Mouse (Mus musculus) heart, adult 18-20 months (tissue): ENCODE measurements around the gene Camta1. TPM values are rescaled to one million over a fixed set of nuclear protein-coding genes. Genes with fewer than 3 reads are reported as not detected.
A peak's percentile ranks its signal among the peaks of the same experiment; 100 is the strongest.

Source experiments
- DNase-seq, 2 experiments: peaks; one replicate each; pipeline ENCODE4 v3.0.0; 2021 to 2022; ENCODE audit warnings: mixed read lengths in 1 of 2
- total RNA-seq, 2 experiments: library from RNA; stranded (reverse); gene quantifications; 2 replicates each; pipeline ENCODE4 v1.2.3; 2021

Camta1 gene
- total RNA-seq, 2 experiments from 2014 or later: 207 to 208 TPM

GRCm38 (mm10) chr4:150980153-150980552 lies 881.5 kb downstream of the Camta1 start:
- DNase-seq: no peak

DNA sequence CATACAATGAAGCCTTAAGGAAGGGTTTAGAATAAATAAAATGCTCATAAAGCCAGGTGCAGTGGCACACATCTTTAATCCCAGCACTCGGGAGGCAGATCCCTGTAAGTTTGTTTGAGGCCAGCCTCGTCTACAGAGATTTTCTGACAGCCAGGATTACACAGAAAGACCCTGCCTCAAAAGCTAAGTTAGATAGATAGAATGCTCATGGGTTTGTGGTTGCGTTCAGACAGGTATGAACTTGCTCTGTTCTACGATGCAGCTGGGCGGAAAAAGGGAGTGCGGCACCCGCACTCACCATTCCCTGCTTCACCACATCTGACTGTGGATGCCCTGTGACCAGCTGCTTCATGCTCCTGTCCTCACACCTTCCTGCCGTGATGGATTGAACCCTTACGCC lies 882.2 kb downstream of the Camta1 start:
- no peak for DNase-seq

DNA sequence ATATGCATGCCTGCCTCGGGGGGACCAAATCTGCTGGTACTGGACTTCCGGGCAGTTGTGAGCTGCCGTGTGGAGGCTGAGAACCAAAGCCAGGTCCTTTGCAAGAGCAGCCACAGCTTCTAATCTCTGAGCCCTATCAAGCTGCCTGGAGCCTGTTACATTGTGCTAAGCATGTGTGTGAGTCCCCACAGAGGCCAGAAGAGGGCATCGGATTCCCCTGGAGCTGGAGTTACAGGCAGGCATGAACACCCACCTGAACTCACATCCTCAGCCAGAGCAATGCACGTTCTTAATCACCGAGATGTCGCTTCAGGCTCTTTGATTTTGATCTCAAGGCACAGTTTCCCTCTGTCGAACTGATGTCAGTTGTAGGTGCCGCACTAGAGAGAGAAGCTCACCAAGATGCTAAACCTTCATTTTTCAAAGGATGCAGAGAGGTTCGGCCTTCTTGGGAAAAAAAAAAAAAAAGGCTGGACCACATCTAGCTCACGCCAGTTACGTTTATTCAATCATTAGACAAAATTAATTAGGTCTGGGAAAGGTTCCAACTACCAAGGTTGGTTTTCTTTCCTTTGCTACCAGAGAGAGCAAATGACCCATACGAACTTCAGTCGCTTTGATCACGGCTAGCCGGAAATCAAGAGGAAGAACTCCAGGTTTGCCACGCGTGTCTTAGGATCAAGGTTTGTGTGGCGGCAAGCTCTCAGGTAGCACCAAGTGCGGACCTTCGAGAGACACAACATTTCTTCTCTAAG lies 883.3 kb downstream of the Camta1 start:
- no peak for DNase-seq

- DNase-seq: no peak
These were observed 886.5 kb downstream of the Camta1 start for GRCm38 (mm10) chr4:150975145-150975544.

DNA sequence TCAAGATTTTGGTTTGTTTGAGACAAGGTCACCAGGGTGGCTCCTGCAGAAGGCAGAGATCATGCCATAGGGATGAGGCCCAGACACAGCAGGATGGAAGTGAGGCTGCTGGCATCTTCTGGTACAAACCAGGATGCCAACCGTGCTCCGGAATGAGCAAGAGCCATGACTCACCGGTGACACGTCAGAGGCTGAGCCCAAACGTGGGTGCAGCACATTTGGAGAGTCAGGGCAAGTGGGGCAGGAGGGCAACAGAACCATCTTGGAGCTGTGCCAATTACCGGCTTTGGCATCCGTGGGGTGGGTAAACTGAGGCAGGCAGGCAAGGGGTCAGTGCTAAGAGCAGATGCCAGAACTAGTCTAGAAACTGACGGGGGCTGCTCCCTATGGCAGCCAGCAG lies 888.4 kb downstream of the Camta1 start:
- no peak for DNase-seq

GRCm38 (mm10) chr4:150968956-150969355 lies 892.7 kb downstream of the Camta1 start:
- no peak for DNase-seq

DNA sequence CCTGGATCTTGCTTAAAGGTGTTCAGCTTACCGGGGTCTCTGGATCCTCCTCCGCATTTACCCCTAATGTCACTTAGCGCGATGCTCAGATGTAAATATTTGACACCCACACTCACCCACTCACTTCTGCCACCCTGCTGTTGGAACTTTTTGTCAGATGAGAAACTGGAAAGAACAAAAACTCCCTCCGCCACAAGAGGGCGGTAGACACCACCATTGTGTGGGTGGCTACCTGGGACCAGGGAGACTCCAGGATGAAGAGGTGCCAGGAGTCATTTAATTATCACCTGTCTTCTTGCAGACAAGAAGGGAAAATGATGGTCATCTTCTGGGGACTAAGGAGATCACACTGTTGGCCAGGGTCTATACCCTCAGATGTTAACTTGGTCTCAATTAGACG lies 895.1 kb downstream of the Camta1 start:
- peak; percentile 25 to 76 for DNase-seq

- no peak for DNase-seq
These were observed 896.1 kb downstream of the Camta1 start for GRCm38 (mm10) chr4:150965555-150965951.

GRCm38 (mm10) chr4:150964635-150965554 lies 896.8 kb downstream of the Camta1 start:
- DNase-seq: peak; percentile 67 to 94

DNA sequence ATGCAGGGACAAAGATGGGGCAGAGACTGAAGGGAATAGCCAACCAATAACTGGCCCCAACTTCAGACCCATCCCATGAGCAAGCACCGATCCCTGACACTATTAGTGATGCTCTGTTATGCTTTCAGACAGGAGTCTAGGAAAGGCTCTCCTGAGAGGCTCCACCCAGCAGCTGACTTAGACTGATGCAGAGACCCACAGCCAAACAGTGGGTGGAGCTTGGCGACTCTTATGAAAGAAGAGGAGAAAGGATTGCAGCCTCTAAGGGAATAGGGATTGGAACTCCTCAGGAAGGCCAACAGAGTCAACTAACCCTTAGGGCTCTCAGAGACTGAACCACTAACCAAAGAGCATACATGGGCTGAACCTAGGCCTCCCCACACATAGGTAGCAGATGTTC lies 898.0 kb downstream of the Camta1 start:
- DNase-seq: peak in 1 of 2 experiments; percentile 11

GRCm38 (mm10) chr4:150962231-150962630 lies 899.4 kb downstream of the Camta1 start:
- peak; percentile 50 to 65 for DNase-seq

GRCm38 (mm10) chr4:150958536-150958935 lies 903.1 kb downstream of the Camta1 start:
- no peak for DNase-seq

DNA sequence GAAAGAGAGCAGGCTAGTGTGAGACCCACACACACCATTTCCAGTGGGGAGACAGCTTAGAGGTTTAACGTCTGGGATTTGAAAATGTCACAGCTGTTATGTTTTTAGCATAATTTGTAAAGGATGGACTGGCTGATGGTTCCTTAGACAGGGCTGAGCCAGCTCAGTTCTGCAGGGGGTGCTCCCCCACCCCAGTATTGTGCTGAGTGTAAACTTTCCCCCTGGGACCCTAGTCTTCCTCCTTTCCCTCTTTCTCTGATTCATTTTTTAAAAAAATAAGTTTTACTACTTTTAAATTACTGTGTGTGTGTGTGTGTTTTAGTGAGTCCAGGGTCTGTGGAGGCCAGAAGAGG lies 904.6 kb downstream of the Camta1 start:
- no peak for DNase-seq

- DNase-seq: no peak
These were observed 905.1 kb downstream of the Camta1 start for GRCm38 (mm10) chr4:150956369-150957105.

GRCm38 (mm10) chr4:150950972-150951371 lies 910.7 kb downstream of the Camta1 start:
- DNase-seq: no peak

- DNase-seq: no peak
These were observed 917.0 kb downstream of the Camta1 start for GRCm38 (mm10) chr4:150944707-150945106.

DNA sequence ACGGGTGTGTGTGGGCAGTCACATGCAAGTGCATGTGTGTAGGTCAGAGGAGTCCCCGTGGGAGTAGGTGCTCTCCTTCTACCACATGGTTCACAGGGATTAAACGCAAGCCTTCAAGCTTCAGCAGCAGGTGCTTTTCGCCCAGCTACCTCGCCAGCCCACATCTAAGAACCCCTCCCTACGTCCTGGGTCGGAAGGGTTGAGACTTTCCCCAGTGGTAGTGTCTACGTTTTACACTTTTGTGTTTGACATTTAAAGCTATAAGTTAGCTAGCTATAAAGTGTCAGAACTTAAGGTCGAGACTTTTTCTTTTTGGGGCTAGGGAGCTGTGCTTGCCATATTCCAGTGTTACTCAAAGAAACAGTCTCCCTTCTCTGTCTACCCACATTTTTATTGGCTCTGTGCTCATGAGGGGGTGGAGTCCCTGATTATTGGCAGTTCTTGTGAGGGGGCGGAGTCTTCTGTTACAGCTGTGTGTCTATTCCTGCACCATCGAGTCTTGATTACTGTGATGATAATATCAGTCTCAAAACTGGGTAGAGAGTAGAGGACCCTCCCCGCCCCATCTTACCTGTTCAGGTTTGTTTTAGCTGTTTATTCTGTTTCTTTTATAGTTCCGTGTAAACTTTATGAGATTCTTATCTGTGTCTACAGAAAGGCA lies 921.6 kb downstream of the Camta1 start:
- DNase-seq: no peak

GRCm38 (mm10) chr4:150938063-150938452 lies 923.6 kb downstream of the Camta1 start:
- DNase-seq: no peak

- DNase-seq: peak in 1 of 2 experiments; percentile 24
These were observed 924.2 kb downstream of the Camta1 start for GRCm38 (mm10) chr4:150937293-150938062.

DNA sequence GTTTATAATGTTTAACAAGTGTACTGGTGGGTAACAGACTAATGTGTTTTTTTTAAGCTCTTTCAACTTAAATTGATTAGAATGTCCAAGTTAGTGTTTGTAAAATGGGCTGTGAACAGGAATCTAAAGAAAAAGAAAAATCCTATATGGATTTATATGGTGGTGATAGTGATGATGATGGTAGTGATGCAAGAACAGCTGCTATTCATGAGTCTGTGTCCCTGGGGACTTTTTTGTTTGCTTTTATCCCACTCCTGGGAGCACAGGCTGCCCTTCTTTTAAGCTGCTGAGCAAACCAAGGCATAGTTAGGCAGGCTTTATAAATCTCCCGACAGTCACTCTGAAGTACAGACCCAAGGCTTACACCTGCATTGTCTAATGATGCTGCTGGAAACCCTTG lies 928.2 kb downstream of the Camta1 start:
- no peak for DNase-seq

DNA sequence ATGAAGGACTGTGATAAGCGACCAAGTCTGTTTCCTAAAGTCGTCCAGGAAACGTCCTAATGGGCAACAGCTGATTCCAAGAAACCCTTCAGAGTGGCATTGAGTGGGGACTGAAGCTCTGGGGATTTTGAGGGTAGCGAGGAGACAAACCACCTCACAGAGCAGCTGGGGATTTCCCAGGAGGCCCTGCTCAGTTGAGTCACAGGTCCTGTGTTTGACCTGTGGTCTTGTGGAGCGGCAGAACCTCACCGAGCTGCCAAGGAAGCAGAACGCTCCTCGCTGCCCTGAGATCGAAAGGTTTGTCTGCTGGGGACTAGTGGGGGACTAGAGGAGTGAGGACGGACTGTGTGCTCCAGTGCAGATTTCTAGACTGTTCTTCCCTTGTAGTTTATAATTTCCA lies 933.9 kb downstream of the Camta1 start:
- DNase-seq: no peak
